Mouse (Mus musculus): ENCODE results near the gene Pnpla1.

The Pnpla1 gene

DNA sequence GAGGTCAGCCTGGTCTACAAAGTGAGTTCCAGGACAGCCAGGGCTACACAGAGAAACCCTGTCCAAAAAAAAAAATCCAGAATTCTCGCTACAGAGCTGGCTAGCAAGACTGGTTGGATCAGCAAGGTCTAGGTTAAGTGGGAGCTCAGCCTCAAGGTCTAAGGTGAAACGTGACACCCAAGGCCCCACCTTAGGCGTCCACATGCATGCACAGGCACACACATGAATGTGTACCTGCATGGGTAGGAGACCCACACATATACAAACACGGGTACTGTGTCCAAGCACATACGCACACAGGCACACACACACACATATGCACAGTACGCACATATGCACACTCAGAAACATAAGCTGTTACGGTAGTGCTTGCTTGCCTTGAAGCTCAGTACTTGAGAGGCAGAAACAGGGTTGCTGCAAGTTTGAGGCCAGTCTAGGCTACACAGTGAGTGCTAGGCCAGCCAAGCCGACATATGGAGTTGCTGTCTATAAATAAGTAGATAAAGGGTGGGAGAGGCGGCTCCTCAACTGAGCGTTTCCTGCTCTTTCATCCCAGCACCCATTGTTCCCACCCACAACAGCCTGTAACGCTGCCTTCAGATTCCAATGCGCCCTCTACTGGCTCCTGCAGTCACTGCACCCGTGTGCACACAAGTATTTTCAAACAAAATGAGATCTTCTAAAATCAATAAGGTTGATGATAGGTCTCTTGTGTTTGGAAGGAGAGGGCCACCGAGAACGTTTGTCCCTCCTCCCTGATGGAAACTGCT is 68.8 kb downstream of the Pnpla1 start:
- DNase-seq = peak; percentile 80

DNA sequence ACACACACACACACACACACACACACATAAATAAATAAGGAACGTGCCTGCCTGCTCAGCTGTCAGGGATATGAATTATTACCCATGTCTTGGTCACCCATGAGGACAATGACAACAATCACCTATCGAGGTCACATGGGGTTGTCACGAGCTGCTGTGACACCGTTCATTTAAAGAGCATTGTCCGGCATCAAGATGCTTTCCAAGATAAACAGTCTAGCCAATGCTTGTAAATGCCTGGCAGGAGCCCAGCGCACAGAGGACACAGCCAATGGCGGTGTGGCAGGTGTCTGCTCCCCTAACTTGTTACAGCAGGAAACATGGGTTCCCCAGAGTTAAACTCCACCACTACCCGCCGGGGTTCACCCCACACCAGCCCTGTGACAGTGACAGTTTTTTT is 69.8 kb downstream of the Pnpla1 start:
- DNase-seq = peak; percentile 61

GRCm38 (mm10) chr17:28929369-28929768 is 71.2 kb downstream of the Pnpla1 start:
- no peak for DNase-seq

GRCm38 (mm10) chr17:28930392-28931074 is 72.3 kb downstream of the Pnpla1 start:
- DNase-seq = peak; percentile 97

DNA sequence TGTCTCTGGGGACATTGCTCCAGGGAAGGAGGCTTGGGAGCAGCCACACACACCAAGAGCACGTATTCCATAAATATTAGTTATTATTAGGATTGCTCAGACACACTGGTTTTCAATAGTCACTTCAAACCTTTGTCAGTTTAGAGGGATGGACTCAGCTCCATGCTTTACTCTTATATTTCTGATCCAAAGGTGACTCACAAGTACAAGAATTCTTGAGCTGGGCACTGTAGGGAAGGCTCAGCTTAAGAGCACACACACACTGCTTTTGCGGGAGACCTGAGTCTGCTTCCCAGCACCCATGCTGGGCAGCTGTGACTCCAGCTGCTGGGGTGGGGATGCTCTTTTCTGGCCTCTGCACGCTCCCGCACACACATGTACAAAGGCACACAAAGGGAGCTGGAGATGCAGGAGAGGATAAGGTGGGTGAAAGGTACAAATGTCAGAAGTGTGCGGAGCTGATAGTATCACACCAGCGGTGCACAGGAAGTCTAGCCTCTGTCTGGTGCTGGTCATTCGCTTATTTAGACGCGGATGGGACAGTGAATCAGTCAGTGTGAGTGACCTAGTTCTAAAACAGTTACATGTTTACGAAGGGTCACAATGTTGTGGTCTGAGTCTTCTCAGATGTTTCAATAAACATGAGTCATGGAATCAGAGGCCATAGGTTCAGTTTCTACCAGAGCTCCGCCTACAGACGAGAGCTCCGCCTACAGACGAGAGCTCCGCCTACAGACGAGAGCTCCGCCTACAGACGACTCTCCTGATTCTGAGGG is 73.4 kb downstream of the Pnpla1 start:
- no peak for DNase-seq

DNA sequence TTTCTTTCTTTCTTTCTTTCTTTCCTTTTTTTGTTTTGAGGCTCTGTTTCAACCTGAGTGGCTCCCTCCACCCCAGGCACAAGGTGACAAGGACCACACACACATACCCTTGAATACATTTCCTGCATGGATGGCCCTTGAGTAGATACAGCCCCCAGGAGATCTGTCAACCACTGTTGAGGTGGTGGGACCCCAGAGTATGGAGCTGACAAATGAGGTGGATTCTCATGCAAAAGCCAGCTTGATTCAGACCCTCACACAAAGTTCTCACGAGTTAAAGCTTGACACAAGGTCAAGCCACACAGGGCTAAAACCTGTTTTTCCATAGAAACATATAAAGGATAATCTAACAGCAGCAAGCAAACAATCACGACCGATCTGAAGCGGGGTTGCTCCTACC is 74.1 kb downstream of the Pnpla1 start:
- DNase-seq = no peak

GRCm38 (mm10) chr17:28934120-28934916 is 76.1 kb downstream of the Pnpla1 start:
- no peak for DNase-seq

DNA sequence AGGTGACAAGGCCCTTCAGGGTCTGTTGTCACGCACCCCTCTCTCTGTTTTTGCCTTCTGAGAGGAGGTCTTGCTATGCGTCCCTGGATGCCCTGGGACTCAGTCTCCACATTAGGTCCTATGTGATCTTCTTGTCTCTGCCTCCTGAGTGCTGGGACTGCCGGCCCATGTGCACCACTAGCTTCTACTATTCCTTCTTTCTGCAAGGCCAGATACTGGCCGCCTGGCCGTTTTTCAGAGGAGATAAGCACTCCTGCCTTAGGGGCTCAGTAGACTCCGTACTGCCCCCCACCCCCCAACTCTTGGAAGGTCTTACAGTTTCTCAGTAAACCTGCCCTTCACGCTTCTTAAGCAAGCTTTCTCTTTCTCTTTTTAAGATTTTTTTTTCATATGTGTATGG is 77.9 kb downstream of the Pnpla1 start:
- no peak for DNase-seq

DNA sequence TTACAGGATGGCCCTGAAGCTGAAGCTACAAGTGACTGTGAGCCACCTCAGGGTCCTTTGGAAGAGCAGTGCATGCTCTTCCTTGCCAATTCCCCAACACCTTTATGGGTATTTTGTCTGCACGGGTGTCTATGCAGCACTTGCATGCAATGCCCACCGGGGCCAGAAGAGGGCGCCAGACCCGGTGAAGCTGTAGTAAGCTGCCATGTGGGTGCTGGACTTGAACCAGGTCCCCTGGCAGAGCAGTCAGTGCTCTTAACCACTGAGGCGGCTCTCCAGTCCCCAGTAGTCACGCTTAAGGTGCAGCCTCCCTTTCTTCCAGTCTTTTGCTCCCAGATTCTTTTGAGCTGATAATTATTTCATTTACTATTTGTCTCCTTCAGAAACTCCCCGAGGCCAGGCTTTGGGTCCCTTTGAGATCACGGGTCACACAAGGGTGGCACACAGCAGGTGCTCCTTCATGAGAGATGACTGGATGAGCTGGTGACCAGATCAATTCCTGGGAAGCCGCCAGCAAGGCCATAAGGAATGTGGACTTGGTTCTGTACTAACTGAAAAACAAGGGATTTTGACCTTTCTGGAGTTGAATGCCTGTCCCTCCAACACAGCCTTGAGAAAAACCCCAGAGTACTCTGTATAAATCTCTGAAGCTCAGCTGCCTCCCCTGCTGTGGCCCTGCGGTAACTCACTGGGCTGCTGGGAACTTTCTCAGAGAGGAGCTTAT is 78.6 kb downstream of the Pnpla1 start:
- DNase-seq = peak; percentile 62
